Mouse (Mus musculus) liver, embryonic 16.5 days (tissue): Measurements from ENCODE around the gene Tspan14. TPM values are rescaled to one million over a fixed set of nuclear protein-coding genes. Genes with fewer than 3 reads are reported as not detected.

ENCODE experiments used
- ATAC-seq: fragments of 200-750 bp; cut with Nextera tagmentation; 2 replicates; pipeline ENCODE4 v1.8.0; 2017; ENCODE audit warnings: low read depth, mild to moderate bottlenecking, moderate number of reproducible peaks, moderate library complexity
- H3K27ac ChIP-seq: fragments of 300-500 bp; sonication (generic); 2 replicates; pipeline ENCODE4 v1.5.1; 2014; ENCODE audit warnings: mild to moderate bottlenecking, low read length
- H3K27me3 ChIP-seq: fragments of 300-500 bp; sonication (generic); 2 replicates; pipeline ENCODE4 v1.6.1; 2014; ENCODE audit warnings: low read depth, low read length, mixed read lengths; ENCODE audit not compliant: control insufficient read depth, insufficient read depth
- H3K36me3 ChIP-seq: fragments of 300-500 bp; sonication (generic); 2 replicates; pipeline ENCODE4 v1.6.1; 2014; ENCODE audit warnings: mild to moderate bottlenecking; ENCODE audit not compliant: control insufficient read depth, insufficient read depth
- H3K4me1 ChIP-seq: fragments of 300-500 bp; sonication (generic); 2 replicates; pipeline ENCODE4 v1.6.1; 2014; ENCODE audit warnings: low read depth, low read length, mixed read lengths; ENCODE audit not compliant: control insufficient read depth
- H3K4me2 ChIP-seq: fragments of 300-500 bp; sonication (generic); 2 replicates; pipeline ENCODE4 v1.6.1; 2014; ENCODE audit warnings: low read depth, low read length, mixed read lengths
- H3K4me3 ChIP-seq: fragments of 300-500 bp; sonication (generic); 2 replicates; pipeline ENCODE4 v1.5.1; 2014; ENCODE audit warnings: low read depth, mild to moderate bottlenecking, low read length
- H3K9ac ChIP-seq: fragments of 300-500 bp; sonication (generic); 2 replicates; pipeline ENCODE4 v1.6.1; 2014; ENCODE audit warnings: low read depth, low read length
- H3K9me3 ChIP-seq: fragments of 300-500 bp; sonication (generic); replicated peaks from 2 replicates; pipeline ENCODE4 v1.6.1; 2016; ENCODE audit warnings: low read length; ENCODE audit not compliant: control insufficient read depth
- WGBS: fragments of 180-500 bp; shearing (Covaris S2); extraction: QIAGEN DNeasy Blood & Tissue Kit; methylation state at CpG from one replicate; pipeline ENCODE4 v1.1.7; 2014; ENCODE audit not compliant: insufficient replicate concordance; 5-methylcytosine and 5-hydroxymethylcytosine counted together
- polyA plus RNA-seq: library from polyadenylated mRNA; unstranded; fragments of >200 nt; fragmentation: Nextera tagmentation; extraction: Ambion mirVana; gene quantifications from 2 replicates; pipeline ENCODE4 v1.2.1, GENCODE M21; 2015

Tspan14 gene
- polyA plus RNA-seq, 1 experiment from 2014 or later, result 30.0 TPM

GRCm38 (mm10) chr14:40965507-40966356 is 875 bp downstream of the Tspan14 start:
- peak overlapping the region; percentile 96 for H3K27ac ChIP-seq
- H3K36me3 ChIP-seq, result no peaks in the 10 kb centered on the region
- peak overlapping the region; percentile 96 for H3K9ac ChIP-seq
- WGBS, result under 1% methylated on average over 15 of the region's 15 CpGs
- H3K27me3 ChIP-seq, result no peaks in the 10 kb centered on the region
- H3K9me3 ChIP-seq, result no peaks in the 10 kb centered on the region
- peaks cover 53% of the 10 kb centered on the region for H3K4me1 ChIP-seq
- H3K4me2 ChIP-seq, result peak overlapping the region; percentile 90
- ATAC-seq, result no peak
- H3K4me3 ChIP-seq, result peak overlapping the region; percentile 86

- H3K9me3 ChIP-seq, result no peaks in the 10 kb centered on the region
- no peak for ATAC-seq
- H3K9ac ChIP-seq, result peak overlapping the region; percentile 32
- peak overlapping the region; percentile 90 for H3K4me2 ChIP-seq
- H3K27me3 ChIP-seq, result no peaks in the 10 kb centered on the region
- H3K4me1 ChIP-seq, result peaks cover 60% of the 10 kb centered on the region
- H3K4me3 ChIP-seq, result peak overlapping the region; percentile 86
- no peak overlapping the region for H3K27ac ChIP-seq
- H3K36me3 ChIP-seq, result no peaks in the 10 kb centered on the region
Measured at GRCm38 (mm10) chr14:40964881-40965280, 1.7 kb downstream of the Tspan14 start.

- H3K4me3 ChIP-seq, result no peak overlapping the region; the same call in 1 of the 2 replicates
- no peak overlapping the region for H3K9ac ChIP-seq
Measured at GRCm38 (mm10) chr14:40964214-40964610, 2.4 kb downstream of the Tspan14 start.

GRCm38 (mm10) chr14:40963501-40964213 is 3.0 kb downstream of the Tspan14 start:
- 29% methylated on average over 3 of the region's 3 CpGs for WGBS
- Histone ChIP-seq H3K27ac (peak overlapping the region; percentile 4), H3K4me2 (peak overlapping the region; percentile 61; the same call in 1 of the 2 replicates), H3K9me3 (no peaks in the 10 kb centered on the region), H3K4me1 (peaks cover 72% of the 10 kb centered on the region), H3K36me3 (no peaks in the 10 kb centered on the region), H3K27me3 (no peaks in the 10 kb centered on the region), H3K9ac (no peak overlapping the region), H3K4me3 (no peak overlapping the region)
- no peak for ATAC-seq

More at GRCm38 (mm10) chr14:40964214-40964610, 2.4 kb downstream of the Tspan14 start:
- Histone ChIP-seq H3K9me3 (no peaks in the 10 kb centered on the region), H3K36me3 (no peaks in the 10 kb centered on the region), H3K4me1 (peaks cover 67% of the 10 kb centered on the region), H3K27ac (no peak overlapping the region), H3K27me3 (no peaks in the 10 kb centered on the region), H3K4me2 (peak overlapping the region; percentile 19)
- WGBS, result 78% methylated on average over 3 of the region's 3 CpGs
- ATAC-seq, result no peak

GRCm38 (mm10) chr14:40962365-40963290 is 4.0 kb downstream of the Tspan14 start:
- Histone ChIP-seq H3K4me1 (peaks cover 76% of the 10 kb centered on the region), H3K9ac (peak overlapping the region; percentile 26), H3K36me3 (no peaks in the 10 kb centered on the region), H3K4me2 (peak overlapping the region; percentile 61), H3K4me3 (peak overlapping the region; percentile 19), H3K9me3 (no peaks in the 10 kb centered on the region), H3K27ac (peak overlapping the region; percentile 80), H3K27me3 (no peaks in the 10 kb centered on the region)
- WGBS, result 44% methylated on average over 11 of the region's 11 CpGs
- ATAC-seq, result peak; percentile 12

GRCm38 (mm10) chr14:40960237-40960636 is 6.4 kb downstream of the Tspan14 start:
- Histone ChIP-seq H3K36me3 (no peaks in the 10 kb centered on the region), H3K9ac (no peak overlapping the region), H3K4me2 (no peak overlapping the region), H3K27me3 (no peaks in the 10 kb centered on the region), H3K4me3 (no peak overlapping the region), H3K4me1 (peaks cover 86% of the 10 kb centered on the region), H3K27ac (peak overlapping the region; percentile 80; the same call in 1 of the 2 replicates), H3K9me3 (no peaks in the 10 kb centered on the region)
- no peak for ATAC-seq
- WGBS, result 55% methylated on average over 4 of the region's 4 CpGs

- 28% methylated on average over 3 of the region's 3 CpGs for WGBS
Measured at GRCm38 (mm10) chr14:40959586-40959985, 7.0 kb downstream of the Tspan14 start.

GRCm38 (mm10) chr14:40958986-40959381 is 7.6 kb downstream of the Tspan14 start:
- Histone ChIP-seq H3K4me3 (no peak overlapping the region), H3K4me1 (peaks cover 87% of the 10 kb centered on the region), H3K4me2 (0 out of 2 replicates have a peak overlapping the region, but pooled peaks have one; percentile 7), H3K36me3 (no peaks in the 10 kb centered on the region), H3K27me3 (no peaks in the 10 kb centered on the region), H3K9ac (no peak overlapping the region; the same call in 1 of the 2 replicates), H3K27ac (peak overlapping the region; percentile 80), H3K9me3 (no peaks in the 10 kb centered on the region)
- no peak for ATAC-seq
- WGBS, result 41% methylated on average over 2 of the region's 2 CpGs

More at GRCm38 (mm10) chr14:40959586-40959985, 7.0 kb downstream of the Tspan14 start:
- H3K9me3 ChIP-seq, result no peaks in the 10 kb centered on the region
- H3K4me1 ChIP-seq, result peaks cover 86% of the 10 kb centered on the region
- H3K4me3 ChIP-seq, result no peak overlapping the region
- no peaks in the 10 kb centered on the region for H3K27me3 ChIP-seq
- no peaks in the 10 kb centered on the region for H3K36me3 ChIP-seq
- H3K27ac ChIP-seq, result peak overlapping the region; percentile 80
- 0 out of 2 replicates have a peak overlapping the region, but pooled peaks have one; percentile 7 for H3K4me2 ChIP-seq
- ATAC-seq, result no peak
- no peak overlapping the region for H3K9ac ChIP-seq
